Mouse (Mus musculus) kidney, postnatal 36 days (tissue): Measurements from ENCODE around the gene Gm11214.
A peak's percentile ranks its signal among the peaks of the same experiment; 100 is the strongest.

ENCODE experiments used
- DNase-seq, 2 experiments: peaks; one replicate each; pipeline ENCODE4 v3.0.0; 2021 to 2022; ENCODE audit warnings: mixed read lengths in 2 of 2

The Gm11214 gene

DNA sequence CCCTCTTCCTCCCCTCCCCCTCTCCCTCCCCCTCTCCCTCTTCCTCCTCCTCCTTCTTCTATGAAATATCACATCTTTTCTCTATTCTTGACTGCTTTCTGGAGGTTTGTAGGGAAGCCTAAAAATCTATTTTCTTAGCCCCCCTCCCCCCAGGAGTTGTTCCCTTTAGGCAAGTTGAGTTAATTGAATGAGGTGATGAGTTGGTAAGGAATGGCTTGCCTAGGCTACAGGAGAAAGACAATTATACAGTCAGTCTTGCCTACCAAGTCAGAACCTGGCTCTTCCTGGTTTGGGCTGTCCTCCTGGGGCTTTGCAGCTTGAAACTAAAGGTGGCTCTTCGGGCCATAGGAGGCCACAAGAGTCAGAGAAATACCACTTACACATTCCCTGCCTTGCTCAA is 3.4 kb downstream of the Gm11214 start:
- DNase-seq, result no peak

GRCm38 (mm10) chr4:63659086-63659485 is 4.1 kb downstream of the Gm11214 start:
- DNase-seq, result no peak

DNA sequence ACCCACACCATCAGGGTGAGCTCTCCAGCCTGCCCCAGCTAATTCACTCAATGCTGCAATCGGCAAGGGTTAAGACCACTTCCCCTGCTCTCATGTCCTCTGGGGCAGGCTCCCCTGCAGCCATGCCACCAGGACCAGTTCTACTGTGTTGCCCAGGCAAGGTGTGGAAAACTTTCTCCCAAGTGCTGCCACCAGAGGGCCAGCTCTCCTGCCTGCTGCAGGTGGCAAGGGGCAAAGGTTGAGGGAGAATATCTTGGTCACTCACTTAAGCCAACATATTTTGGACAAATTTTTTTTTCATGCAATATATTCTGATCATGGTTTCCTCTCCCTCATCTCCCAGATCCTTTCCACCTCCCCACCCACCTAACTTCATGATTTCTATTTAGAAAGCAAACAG is 8.8 kb downstream of the Gm11214 start:
- DNase-seq, result peak; percentile 36 to 76

- no peak for DNase-seq
Observed at GRCm38 (mm10) chr4:63643956-63644726, 19.0 kb downstream of the Gm11214 start.

GRCm38 (mm10) chr4:63639842-63640241 is 23.3 kb downstream of the Gm11214 start:
- no peak for DNase-seq

DNA sequence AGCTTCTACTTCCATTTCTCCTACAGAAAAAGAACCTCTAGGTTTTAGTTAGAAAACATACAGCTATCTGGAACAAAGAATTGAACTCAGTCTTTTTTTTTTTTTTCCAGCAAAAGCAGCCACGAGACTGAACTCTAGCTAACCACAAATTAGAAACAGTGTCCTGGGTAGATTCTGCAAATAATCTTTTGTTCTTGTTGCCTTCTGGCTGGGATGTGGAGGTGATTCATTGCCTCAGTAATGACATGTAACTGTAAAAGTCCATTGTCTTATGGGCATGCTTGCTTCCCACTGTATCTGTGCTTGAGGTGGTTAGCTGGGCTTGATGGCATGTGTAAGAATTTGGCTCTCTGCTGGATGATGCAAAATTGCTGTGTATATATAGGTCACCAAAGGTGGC is 24.6 kb downstream of the Gm11214 start:
- no peak for DNase-seq

DNA sequence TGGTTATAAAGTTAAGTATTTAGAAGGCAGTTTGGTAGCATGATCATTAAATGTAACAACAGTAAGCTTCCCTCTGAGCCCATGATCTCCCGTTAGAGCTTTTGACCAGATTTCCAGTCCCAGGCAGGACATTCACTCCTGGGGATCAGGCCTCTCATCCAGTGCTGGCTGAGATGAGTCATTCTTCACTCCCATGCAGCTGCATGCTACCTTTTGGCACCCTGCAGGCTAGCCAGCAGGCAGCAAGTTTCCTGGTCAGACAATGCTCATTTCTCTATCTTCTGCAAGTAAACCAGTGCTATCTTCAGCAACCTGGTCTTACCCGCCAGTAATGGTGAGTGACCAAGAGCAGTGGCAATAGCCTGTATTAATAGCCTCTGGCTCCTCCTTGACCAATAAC is 30.0 kb downstream of the Gm11214 start:
- no peak for DNase-seq

- DNase-seq, result no peak
Observed at GRCm38 (mm10) chr4:63627111-63627510, 36.1 kb downstream of the Gm11214 start.

- no peak for DNase-seq
Observed at GRCm38 (mm10) chr4:63625563-63626080, 37.6 kb downstream of the Gm11214 start.

- peak in 1 of 2 experiments; percentile 48 for DNase-seq
Observed at GRCm38 (mm10) chr4:63622378-63622835, 40.8 kb downstream of the Gm11214 start, which contains the start of gene Tex48. TSS of gene Tex48 (minus strand) at chr4:63622428.

GRCm38 (mm10) chr4:63621861-63622260 is 41.3 kb downstream of the Gm11214 start:
- no peak for DNase-seq
